In the genomic region with DNA sequence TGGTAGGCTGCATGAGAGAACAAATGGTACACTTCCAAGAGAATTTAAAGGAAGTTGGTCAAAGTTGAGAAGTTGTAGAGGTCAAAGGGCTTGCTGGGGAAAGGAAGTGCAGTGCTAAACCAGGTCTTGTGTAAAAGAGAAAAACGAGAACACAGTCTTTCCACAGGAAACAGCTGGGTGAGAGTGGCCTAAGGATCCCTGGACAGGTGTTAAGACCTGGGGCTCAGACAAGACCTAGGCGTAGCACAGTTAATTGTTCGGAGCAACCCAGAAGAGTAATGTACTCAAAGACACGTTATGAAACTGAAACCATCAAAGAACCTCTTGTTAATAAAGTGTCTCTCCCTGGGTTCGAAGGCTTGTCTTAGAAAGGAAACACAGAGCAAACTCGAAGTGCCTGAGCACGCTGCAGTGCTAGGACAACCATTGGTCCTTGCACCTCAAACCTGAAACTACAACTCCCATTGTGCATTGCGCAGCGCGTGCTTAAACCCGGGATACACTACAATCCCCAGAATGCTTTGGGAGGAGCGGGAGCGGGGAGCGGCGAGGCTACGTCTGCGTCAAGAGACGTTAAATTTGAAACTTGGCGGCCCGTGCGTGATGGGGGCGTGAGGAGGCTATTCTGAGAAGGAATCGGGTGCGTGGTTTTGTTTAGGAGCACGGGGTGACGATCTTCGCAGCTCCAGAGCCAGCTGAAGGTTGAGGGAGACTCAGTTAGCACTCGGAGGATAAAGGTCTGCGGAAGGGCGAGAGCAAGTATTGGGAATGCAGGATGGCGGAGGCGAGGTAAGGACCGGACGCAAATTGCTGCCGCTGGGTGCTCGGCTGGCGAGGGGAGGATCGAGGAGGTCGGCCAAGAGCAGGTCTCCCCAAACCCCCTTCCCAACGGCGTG, we compare ENCODE assay signal across 8 mouse cellular contexts. TPM values are rescaled to one million over a fixed set of nuclear protein-coding genes. Genes with fewer than 3 reads are reported as not detected.
A peak's percentile ranks its signal among the peaks of the same experiment; 100 is the strongest.
DNase-seq lines count a peak whose midpoint lies in the region; ATAC-seq lines count a peak whose summit lies in the region.

A gene (plus strand): TSS at position 539 of the 896 bp plus-strand sequence.

- DNase-seq in MEL-GATA-1-ER (ENCODE audit: extremely low read depth, low read depth) = peak; percentile 86
- peak; percentile 84 for DNase-seq in cerebellum, adult 8-10 months
- peak; percentile 92 for DNase-seq in forelimb bud, embryonic 11.5 days (ENCODE audit: low read depth, low spot score)
- DNase-seq in layer of hippocampus, adult 9-10 months (ENCODE audit: low spot score) = peak; percentile 82
- DNase-seq in ovary, postnatal 10 days (ENCODE audit: low spot score) = peak; percentile 71
- DNase-seq in thymus, postnatal 10 days (ENCODE audit: low spot score in 2 of 2) = peak; percentile 88 to 89

- H3K9me3 ChIP-seq in lung, embryonic 16.5 days (ENCODE audit: control insufficient read depth, low read length) = no peaks in the 10 kb centered on the region

- 5% methylated on average over 41 of the region's 41 CpGs for WGBS in lung, embryonic 16.5 days

- peaks cover 12% of the 10 kb centered on the region for H3K36me3 ChIP-seq in lung, embryonic 16.5 days (ENCODE audit: control insufficient read depth, insufficient read depth, low read length)

- H3K27me3 ChIP-seq in lung, embryonic 16.5 days (ENCODE audit: control insufficient read depth, insufficient read depth, low read depth, low read length) = no peaks in the 10 kb centered on the region

- H3K9ac ChIP-seq in lung, embryonic 16.5 days (ENCODE audit: low read length) = peak within 1 kb of the TSS; percentile 81

- ATAC-seq in hematopoietic stem cell, adult 5-6 weeks (replicated peaks in 1 of 2; ENCODE audit: insufficient read depth in 1 of 2, low FRiP score in 2 of 2, low TSS enrichment in 1 of 2, low read depth in 1 of 2, poor library complexity in 2 of 2, severe bottlenecking in 2 of 2) = peak; percentile 98 to 99
- ATAC-seq in lung, embryonic 16.5 days (ENCODE audit: low read depth) = peak; percentile 98

- H3K4me1 ChIP-seq in lung, embryonic 16.5 days (replicated peaks; ENCODE audit: control insufficient read depth, insufficient read depth, low read length) = peaks cover 20% of the 10 kb centered on the region

- peak within 1 kb of the TSS; percentile 79 for H3K4me3 ChIP-seq in lung, embryonic 16.5 days (ENCODE audit: low read length)

- peak within 1 kb of the TSS; percentile 69 for H3K4me2 ChIP-seq in lung, embryonic 16.5 days (ENCODE audit: low read depth, low read length)

- H3K27ac ChIP-seq in lung, embryonic 16.5 days (ENCODE audit: low read length) = peak within 1 kb of the TSS; percentile 38

RNA-seq across cellular contexts. Expression of the gene that starts here (rescaled TPM):
- total RNA-seq in hematopoietic stem cell, adult 5-6 weeks (2017) = 85.6 and 101 TPM in 2 replicates
- 105 and 106 TPM in 2 replicates for polyA plus RNA-seq in lung, embryonic 16.5 days (2015; fragmentation: Nextera tagmentation; extraction: Ambion mirVana)

Comparison
In these comparisons a context has a peak if more than half of its experiments do, and no peak if none do; other contexts are left out.
1. Peak in every context shown above with its lines: DNase-seq, ATAC-seq, H3K4me3 ChIP-seq and H3K27ac ChIP-seq.